8 mouse cellular contexts compared by ENCODE assay signal in the genomic region with DNA sequence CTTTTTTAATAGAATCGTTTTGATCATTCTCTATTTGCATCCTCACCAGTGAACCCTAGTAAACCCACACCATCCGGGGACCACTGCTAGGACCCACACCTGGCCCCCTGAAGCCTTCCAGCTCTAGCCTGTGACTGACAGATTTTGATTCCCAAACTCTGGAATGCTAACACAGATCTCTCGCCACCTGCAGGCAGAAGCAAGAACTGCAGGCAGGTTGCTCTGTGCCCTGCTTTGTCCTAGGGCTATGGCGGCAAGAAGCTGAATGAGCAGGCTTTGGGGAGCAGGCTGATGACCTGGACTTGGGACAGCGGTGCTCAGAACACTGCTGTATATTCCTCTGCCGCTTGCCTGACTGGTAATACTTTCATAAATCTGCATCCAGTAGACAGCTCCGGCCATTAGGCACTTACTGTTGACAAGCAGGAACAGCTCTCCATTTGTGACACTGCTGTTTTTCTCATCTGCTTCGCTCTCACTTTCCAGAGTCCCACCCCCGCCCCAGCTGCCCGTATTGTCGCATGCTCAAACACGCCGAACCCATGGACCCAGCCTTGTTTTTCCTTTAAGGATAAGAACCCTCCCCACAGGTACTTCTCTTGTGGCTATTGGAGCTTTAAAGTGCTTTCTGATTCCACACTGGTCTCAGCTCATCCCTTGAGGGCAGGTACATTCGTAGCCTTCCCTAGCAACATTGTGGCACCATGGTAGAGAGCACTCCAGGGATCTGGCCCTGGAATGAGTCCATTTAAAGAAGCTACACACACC.
DNase-seq lines count a peak whose midpoint lies in the region; ATAC-seq and TF ChIP-seq lines count a peak whose summit lies in the region.

No protein-coding gene starts in this region.

- peak; percentile 59; the same call in 1 of the 2 replicates for TF ChIP-seq EP300 in ES-Bruce4 (IDR thresholded peaks at IDR 0.05; ENCODE audit: insufficient read depth, low read depth, low read length)

- intact Hi-C loops in heart, postnatal 25 days (cut with DNase I), result no loop called here

- H3K27ac ChIP-seq in ES-Bruce4 (ENCODE audit: insufficient read depth, low read length), result peak overlapping the region; percentile 71
- peak overlapping the region; percentile 98 for H3K27ac ChIP-seq in forebrain, embryonic 16.5 days (ENCODE audit: low read length)
- H3K27ac ChIP-seq in lung, embryonic 16.5 days (ENCODE audit: low read length), result peak overlapping the region; percentile 74

- peak; percentile 85 for TF ChIP-seq CTCF in ES-Bruce4 (IDR thresholded peaks at IDR 0.05; ENCODE audit: low read depth, low read length)

- TF ChIP-seq POLR2A in ES-Bruce4 (IDR thresholded peaks at IDR 0.05; ENCODE audit: insufficient read depth, low read length), result no peak

- peak overlapping the region; percentile 28; the same call in 1 of the 2 replicates for H3K4me2 ChIP-seq in forebrain, embryonic 16.5 days (ENCODE audit: low read length)
- H3K4me2 ChIP-seq in lung, embryonic 16.5 days (ENCODE audit: low read depth, low read length), result 0 out of 2 replicates have a peak overlapping the region, but pooled peaks have one; percentile 15

- peaks cover 16% of the 10 kb centered on the region for H3K4me1 ChIP-seq in ES-Bruce4 (ENCODE audit: control insufficient read depth, insufficient read depth, low read length)
- peaks cover 60% of the 10 kb centered on the region for H3K4me1 ChIP-seq in forebrain, embryonic 16.5 days (replicated peaks; ENCODE audit: control insufficient read depth, insufficient read depth, low read length)
- H3K4me1 ChIP-seq in lung, embryonic 16.5 days (replicated peaks; ENCODE audit: control insufficient read depth, insufficient read depth, low read length), result peaks cover 54% of the 10 kb centered on the region

- H3K36me3 ChIP-seq in ES-Bruce4 (ENCODE audit: control insufficient read depth, insufficient read depth, low read length, poor library complexity, severe bottlenecking), result no peaks in the 10 kb centered on the region
- no peaks in the 10 kb centered on the region for H3K36me3 ChIP-seq in forebrain, embryonic 16.5 days (ENCODE audit: control insufficient read depth, insufficient read depth)
- H3K36me3 ChIP-seq in lung, embryonic 16.5 days (ENCODE audit: control insufficient read depth, insufficient read depth, low read length), result no peaks in the 10 kb centered on the region

- no peak for ATAC-seq in forebrain, embryonic 16.5 days
- ATAC-seq in lung, embryonic 16.5 days (ENCODE audit: low read depth), result no peak

- DNase-seq in c-Kit-positive CD71-positive TER-119-negative erythroid progenitor cells, embryonic 14.5 days (ENCODE audit: low read depth), result peak; percentile 57
- peak; percentile 70 for DNase-seq in heart, postnatal 25 days (ENCODE audit: low spot score)
- DNase-seq in layer of hippocampus, adult 8-10 months (ENCODE audit: low spot score in 2 of 2), result peak; percentile 83 to 95
- DNase-seq in right cerebral cortex, adult 18-20 months, result peak; percentile 88
- DNase-seq in urinary bladder, postnatal 14 days (ENCODE audit: low spot score), result peak; percentile 89

- WGBS in forebrain, embryonic 16.5 days, result 14% methylated on average over 14 of the region's 14 CpGs
- WGBS in lung, embryonic 16.5 days, result 18% methylated on average over 14 of the region's 14 CpGs

- H3K9me3 ChIP-seq in ES-Bruce4 (replicated peaks; ENCODE audit: control insufficient read depth, insufficient read depth, low read length, poor library complexity, severe bottlenecking), result no peaks in the 10 kb centered on the region
- no peaks in the 10 kb centered on the region for H3K9me3 ChIP-seq in forebrain, embryonic 16.5 days (ENCODE audit: control insufficient read depth, low read length)
- H3K9me3 ChIP-seq in lung, embryonic 16.5 days (ENCODE audit: control insufficient read depth, low read length), result no peaks in the 10 kb centered on the region

- peak overlapping the region; percentile 15; the same call in 1 of the 2 replicates for H3K9ac ChIP-seq in ES-Bruce4 (ENCODE audit: low read depth, poor library complexity, severe bottlenecking)
- H3K9ac ChIP-seq in forebrain, embryonic 16.5 days (replicated peaks; ENCODE audit: low read depth, low read length), result peak overlapping the region; percentile 50
- peak overlapping the region; percentile 53 for H3K9ac ChIP-seq in lung, embryonic 16.5 days (ENCODE audit: low read length)

- H3K27me3 ChIP-seq in ES-Bruce4 (ENCODE audit: control insufficient read depth, insufficient read depth, low read length, poor library complexity, severe bottlenecking), result no peaks in the 10 kb centered on the region
- H3K27me3 ChIP-seq in forebrain, embryonic 16.5 days (replicated peaks; ENCODE audit: control insufficient read depth, insufficient read depth, low read length), result no peaks in the 10 kb centered on the region
- H3K27me3 ChIP-seq in lung, embryonic 16.5 days (ENCODE audit: control insufficient read depth, insufficient read depth, low read depth, low read length), result no peaks in the 10 kb centered on the region

- peak overlapping the region; percentile 53 for H3K4me3 ChIP-seq in ES-Bruce4 (ENCODE audit: low read depth, low read length)
- H3K4me3 ChIP-seq in forebrain, embryonic 16.5 days (replicated peaks; ENCODE audit: low read length), result no peak overlapping the region
- H3K4me3 ChIP-seq in lung, embryonic 16.5 days (ENCODE audit: low read length), result no peak overlapping the region
